Mouse (Mus musculus) E14TG2a.4 (cell line): Measurements from ENCODE around the gene Atf6.

ENCODE experiments used
- CTCF ChIP-seq: conservative IDR thresholded peaks from 2 replicates; pipeline ENCODE4 v1.5.1; 2014; ENCODE audit warnings: low read length
- NANOG ChIP-seq: IDR thresholded peaks from 2 replicates; pipeline ENCODE4 v1.6.1; 2014; ENCODE audit warnings: borderline replicate concordance, low read length, mixed read lengths
- POU5F1 ChIP-seq: IDR thresholded peaks from 2 replicates; pipeline ENCODE4 v1.6.1; 2014; ENCODE audit warnings: low read length, borderline replicate concordance

DNA sequence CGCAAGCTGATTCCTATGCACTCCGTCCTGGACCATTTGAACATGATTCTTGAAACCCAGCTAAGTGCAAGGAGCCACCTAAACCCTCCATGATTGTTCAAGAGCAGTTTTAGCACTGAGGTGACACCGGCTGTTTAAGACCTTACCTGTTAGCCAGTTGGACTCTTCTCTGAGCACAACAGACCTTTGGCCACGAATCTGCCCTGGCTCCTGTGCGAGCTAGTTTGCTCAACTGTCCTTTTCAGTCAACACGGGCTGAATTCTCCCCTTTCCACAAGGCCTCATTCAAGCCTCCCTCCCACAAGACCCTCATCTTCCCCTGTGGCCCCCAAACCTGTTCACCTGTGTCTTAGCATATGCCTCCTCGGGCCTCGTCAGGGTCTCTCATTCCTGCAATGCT, 170.6 kb downstream of the Atf6 start:
- no peak for TF ChIP-seq CTCF
- no peak for TF ChIP-seq POU5F1
- no peak for TF ChIP-seq NANOG
